ENCODE assay signal across 8 mouse cellular contexts in the genomic region with DNA sequence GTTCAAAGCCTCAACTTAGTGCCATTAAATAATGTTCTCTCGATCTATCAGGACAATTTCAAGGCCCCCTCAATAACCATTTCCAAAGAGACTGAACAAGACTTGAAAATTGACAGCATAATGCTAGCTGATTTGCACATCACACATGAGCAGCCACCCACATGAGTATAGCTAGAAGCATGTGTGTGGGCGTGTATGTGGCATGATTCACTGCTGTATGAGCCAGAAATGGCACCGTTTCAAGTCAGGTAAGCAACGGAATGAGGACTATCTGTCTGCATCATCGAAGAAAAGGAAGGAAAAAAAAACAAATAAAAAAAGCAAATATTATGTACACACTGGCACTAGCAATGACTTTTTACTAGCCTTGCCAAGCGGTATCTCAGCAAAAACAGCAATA. TPM values are rescaled to one million over a fixed set of nuclear protein-coding genes. Genes with fewer than 3 reads are reported as not detected.
DNase-seq lines count a peak whose midpoint lies in the region; TF ChIP-seq lines count a peak whose summit lies in the region.

No protein-coding gene starts in this region.

- intact Hi-C loops in heart, postnatal 36 days (cut with DNase I) = loop anchor here (10.0 kb wide), 1 partner anchor 281 kb away; a partner anchor contains a TSS

- H3ac ChIP-seq in myocyte (ENCODE audit: control insufficient read depth, insufficient read length) = no peak overlapping the region

- peak; percentile 46 to 74 for DNase-seq in layer of hippocampus, adult 18-20 months (ENCODE audit: low spot score in 2 of 2)
- no peak for DNase-seq in layer of hippocampus, postnatal 25 days (ENCODE audit: extremely low spot score in 1 of 2, low spot score in 1 of 2)
- peak; percentile 53 to 58 for DNase-seq in cerebellum, adult 18-20 months
- DNase-seq in induced T-regulatory cell, adult 2 months (ENCODE audit: low read depth) = peak; percentile 29
- no peak for DNase-seq in lung, adult 2 months
- DNase-seq in heart, postnatal 36 days = no peak
- DNase-seq in heart, postnatal 4 days = no peak

- no peaks in the 10 kb centered on the region for H3K27me3 ChIP-seq in myocyte (ENCODE audit: control insufficient read depth, insufficient read depth, insufficient read length)

- TF ChIP-seq POLR2A in myocyte (IDR thresholded peaks at IDR 0.05; ENCODE audit: insufficient read length, low read depth) = no peak
- TF ChIP-seq POLR2A in lung, adult 2 months (IDR thresholded peaks at IDR 0.05; ENCODE audit: borderline replicate concordance, extremely low read depth, low read depth, low read length) = no peak

- H3K79me2 ChIP-seq in myocyte (ENCODE audit: control insufficient read depth, insufficient read depth) = no peaks in the 10 kb centered on the region

- peak overlapping the region; percentile 81 for H3K4me2 ChIP-seq in myocyte (ENCODE audit: low read depth)

- H3K4me1 ChIP-seq in lung, adult 2 months (ENCODE audit: control insufficient read depth, insufficient read depth, low read length) = no peaks in the 10 kb centered on the region

- no peaks in the 10 kb centered on the region for H3K36me3 ChIP-seq in myocyte (ENCODE audit: control insufficient read depth, insufficient read depth)

- WGBS in lung, adult 2 months = 52% methylated on average over 6 of the region's 6 CpGs

- peak overlapping the region; percentile 49 for H3K4me3 ChIP-seq in myocyte
- H3K4me3 ChIP-seq in lung, adult 2 months (replicated peaks; ENCODE audit: extremely low read depth, low read depth, low read length) = no peak overlapping the region

- no peak for TF ChIP-seq CTCF in lung, adult 2 months (IDR thresholded peaks at IDR 0.05; ENCODE audit: insufficient read depth, low read length)

TF ChIP-seq in myocyte, 11 proteins besides CTCF, POLR2A, EP300 and RAD21:
- TF ChIP-seq REST (IDR thresholded peaks at IDR 0.05; ENCODE audit: insufficient read depth, insufficient read length) (no peak), TCF3 (IDR thresholded peaks at IDR 0.05; ENCODE audit: insufficient read length, low read depth) (no peak), TCF12 (IDR thresholded peaks at IDR 0.05; ENCODE audit: insufficient read depth, poor library complexity, severe bottlenecking) (no peak), SRF (IDR thresholded peaks at IDR 0.05; ENCODE audit: control insufficient read depth, insufficient read length, low read depth) (no peak), POLR2AphosphoS2 (IDR thresholded peaks at IDR 0.05; ENCODE audit: insufficient read length, low read depth) (no peak), MYOG (IDR thresholded peaks at IDR 0.05; ENCODE audit: control insufficient read depth in 1 of 3, insufficient read depth in 1 of 3, insufficient read length in 2 of 3, low read depth in 2 of 3) (no peak), USF1 (IDR thresholded peaks at IDR 0.05; ENCODE audit: low read depth) (no peak), MAX (IDR thresholded peaks at IDR 0.05; ENCODE audit: low read depth) (no peak), CEBPB (IDR thresholded peaks at IDR 0.05; ENCODE audit: insufficient read depth, poor library complexity, severe bottlenecking) (no peak), MYOD1 (IDR thresholded peaks at IDR 0.05; ENCODE audit: control insufficient read depth in 1 of 3, insufficient read length in 2 of 3, low read depth in 2 of 3) (no peak), E2F4 (IDR thresholded peaks at IDR 0.05; ENCODE audit: insufficient read depth) (no peak)

RNA-seq across cellular contexts. Expression of a gene that starts 32.5 kb away (rescaled TPM):
- total RNA-seq in layer of hippocampus, adult 18-20 months (2021) = 100 to 1,000 TPM; 280 to 286 TPM
- 100 to 1,000 TPM; 264 to 279 TPM for total RNA-seq in layer of hippocampus, postnatal 25 days (2021)
- polyA plus RNA-seq in myocyte (2012; fragmentation: generic; extraction: Trizol) = 2.4 TPM
- polyA plus RNA-seq in lung, adult 2 months (2012; rRNA removed) = 1.8 and 2.4 TPM in 2 replicates
- 10 to 100 TPM; 15.0 to 16.2 TPM for total RNA-seq in heart, postnatal 36 days (2021)
- total RNA-seq in heart, postnatal 4 days (2021) = 10 to 100 TPM; 17.8 to 18.9 TPM

Comparison
In these comparisons a context has a peak if more than half of its experiments do, and no peak if none do; other contexts are left out.
1. DNase-seq: peak in layer of hippocampus, adult 18-20 months (2 of 2), cerebellum, adult 18-20 months (2 of 2) and induced T-regulatory cell, adult 2 months (single experiment); none in layer of hippocampus, postnatal 25 days (0 of 2), lung, adult 2 months (single experiment), heart, postnatal 36 days (0 of 2) and heart, postnatal 4 days (single experiment).
2. RNA of a gene that starts 32.5 kb away (total RNA-seq): 280 to 286 TPM in layer of hippocampus, adult 18-20 months and 264 to 279 TPM in layer of hippocampus, postnatal 25 days; 17.8 to 18.9 TPM in heart, postnatal 4 days and 15.0 to 16.2 TPM in heart, postnatal 36 days; every median in the first group is over 10 times any median in the second.